Mouse (Mus musculus) liver, embryonic 14.5 days (tissue): ENCODE measurements around the gene Elfn1. TPM values are rescaled to one million over a fixed set of nuclear protein-coding genes. Genes with fewer than 3 reads are reported as not detected.
A peak's percentile ranks its signal among the peaks of the same experiment; 100 is the strongest.

Experiments used
- ATAC-seq: fragments of 200-750 bp; cut with Nextera tagmentation; 2 replicates; pipeline ENCODE4 v1.8.0; 2017; ENCODE audit warnings: moderate number of reproducible peaks, mild to moderate bottlenecking, moderate library complexity; ENCODE audit not compliant: insufficient read depth
- DNase-seq, 3 experiments: peaks; one replicate each; pipeline ENCODE4 v3.0.0-alpha.2; 2012 to 2013; ENCODE audit warnings: low read depth in 3 of 3, low spot score in 3 of 3
- H3K27ac ChIP-seq: fragments of 300-500 bp; sonication (generic); 2 replicates; pipeline ENCODE4 v1.5.1; 2014; ENCODE audit warnings: moderate library complexity, mild to moderate bottlenecking, control low read depth, inconsistent platforms
- H3K27me3 ChIP-seq: fragments of 300-500 bp; sonication (generic); 2 replicates; pipeline ENCODE4 v1.6.1; 2014; ENCODE audit warnings: mild to moderate bottlenecking, low read length, moderate library complexity; ENCODE audit not compliant: control insufficient read depth, insufficient read depth
- H3K36me3 ChIP-seq: fragments of 300-500 bp; sonication (generic); replicated peaks from 2 replicates; pipeline ENCODE4 v1.6.1; 2014; ENCODE audit warnings: low read depth; ENCODE audit not compliant: control insufficient read depth, insufficient read depth
- H3K4me1 ChIP-seq, 2 experiments: fragments of 200-500 bp in 1 of 2; fragments of 300-500 bp in 1 of 2; sonication (generic) in 1 of 2; replicated peaks; 2 replicates each; pipeline ENCODE4 v1.6.1; 2012 to 2014; ENCODE audit warnings: antibody characterized with exemption in 1 of 2, inconsistent platforms in 1 of 2, low read length in 1 of 2; ENCODE audit not compliant: control insufficient read depth in 2 of 2, insufficient read depth in 2 of 2
- H3K4me2 ChIP-seq: fragments of 300-500 bp; sonication (generic); 2 replicates; pipeline ENCODE4 v1.6.1; 2014; ENCODE audit warnings: low read depth, mild to moderate bottlenecking, control low read depth, moderate library complexity
- H3K4me3 ChIP-seq, 2 experiments: fragments of 200-500 bp in 1 of 2; fragments of 300-500 bp in 1 of 2; sonication (generic) in 1 of 2; 2 replicates each; pipeline ENCODE4 v1.5.1; 2012 to 2014; ENCODE audit warnings: low read depth in 2 of 2, low read length in 2 of 2, mild to moderate bottlenecking in 2 of 2, control low read depth in 1 of 2, inconsistent platforms in 1 of 2, moderate library complexity in 1 of 2; ENCODE audit not compliant: insufficient read depth in 1 of 2
- H3K9ac ChIP-seq: fragments of 300-500 bp; sonication (generic); replicated peaks from 2 replicates; pipeline ENCODE4 v1.6.1; 2014; ENCODE audit warnings: mild to moderate bottlenecking, control low read depth, moderate library complexity
- H3K9me3 ChIP-seq: fragments of 300-500 bp; sonication (generic); 2 replicates; pipeline ENCODE4 v1.6.1; 2016; ENCODE audit warnings: low read length, mixed read lengths; ENCODE audit not compliant: control insufficient read depth
- CTCF ChIP-seq: IDR thresholded peaks from 2 replicates; pipeline ENCODE4 v1.5.1; 2016; ENCODE audit warnings: antibody characterized with exemption, low read depth, control low read depth
- EP300 ChIP-seq: IDR thresholded peaks from 2 replicates; pipeline ENCODE4 v1.6.1; 2016; ENCODE audit warnings: antibody characterized with exemption, low read depth
- WGBS: fragments of 180-500 bp; shearing (Covaris S2); extraction: QIAGEN DNeasy Blood & Tissue Kit; methylation state at CpG from one replicate; pipeline ENCODE4 v1.1.7; 2014; ENCODE audit not compliant: insufficient replicate concordance; 5-methylcytosine and 5-hydroxymethylcytosine counted together
- polyA plus RNA-seq, 2 experiments: library from polyadenylated mRNA; depleted of rRNA in 1 of 2; stranded (reverse) in 1 of 2; unstranded in 1 of 2; fragments of >200 nt; fragmentation: Nextera tagmentation in 1 of 2; extraction: Ambion mirVana in 1 of 2; gene quantifications; 2 replicates each; pipeline versions ENCODE4 v1.2.1 to v1.2.3; 2012 to 2014

Gene Elfn1
- polyA plus RNA-seq, 2 experiments = 0.09 TPM; not detected in 1

GRCm38 (mm10) chr5:139965596-139965995, 57.9 kb downstream of the Elfn1 start:
- no peaks in the 10 kb centered on the region for H3K27me3 ChIP-seq
- no peaks in the 10 kb centered on the region for H3K9me3 ChIP-seq
- H3K4me2 ChIP-seq = no peak overlapping the region
- H3K4me3 ChIP-seq = no peak overlapping the region
- H3K4me1 ChIP-seq = no peaks in the 10 kb centered on the region
- H3K27ac ChIP-seq = no peak overlapping the region
- 72% methylated on average over 14 of the region's 14 CpGs for WGBS
- TF ChIP-seq EP300 (no peak), CTCF (no peak)
- ATAC-seq (no peak), DNase-seq (no peak)
- H3K36me3 ChIP-seq = no peaks in the 10 kb centered on the region
- H3K9ac ChIP-seq = no peak overlapping the region

- 61% methylated on average over 14 of the region's 14 CpGs for WGBS
- no peaks in the 10 kb centered on the region for H3K9me3 ChIP-seq
- H3K4me1 ChIP-seq = no peaks in the 10 kb centered on the region
- H3K4me2 ChIP-seq = no peak overlapping the region
- H3K36me3 ChIP-seq = no peaks in the 10 kb centered on the region
- H3K9ac ChIP-seq = no peak overlapping the region
- H3K27ac ChIP-seq = no peak overlapping the region
- ATAC-seq (no peak), DNase-seq (no peak)
- no peak overlapping the region for H3K4me3 ChIP-seq
- TF ChIP-seq CTCF (no peak), EP300 (no peak)
- H3K27me3 ChIP-seq = no peaks in the 10 kb centered on the region
Observed at GRCm38 (mm10) chr5:139969151-139969948, 61.6 kb downstream of the Elfn1 start.

GRCm38 (mm10) chr5:139970186-139970631, 62.5 kb downstream of the Elfn1 start:
- H3K4me3 ChIP-seq = no peak overlapping the region
- TF ChIP-seq EP300 = no peak
- peak; percentile 57 for TF ChIP-seq CTCF
- no peak for ATAC-seq
- no peak overlapping the region for H3K4me2 ChIP-seq
- H3K9ac ChIP-seq = no peak overlapping the region
- H3K36me3 ChIP-seq = no peaks in the 10 kb centered on the region
- H3K27me3 ChIP-seq = no peaks in the 10 kb centered on the region
- 49% methylated on average over 12 of the region's 12 CpGs for WGBS
- no peak overlapping the region for H3K27ac ChIP-seq
- H3K4me1 ChIP-seq = no peaks in the 10 kb centered on the region
- no peak for DNase-seq
- no peaks in the 10 kb centered on the region for H3K9me3 ChIP-seq

GRCm38 (mm10) chr5:139976584-139976983, 68.8 kb downstream of the Elfn1 start:
- H3K27me3 ChIP-seq = no peaks in the 10 kb centered on the region
- ATAC-seq (no peak), DNase-seq (no peak)
- no peaks in the 10 kb centered on the region for H3K4me1 ChIP-seq
- no peaks in the 10 kb centered on the region for H3K9me3 ChIP-seq
- no peaks in the 10 kb centered on the region for H3K36me3 ChIP-seq
- no peak overlapping the region for H3K4me2 ChIP-seq
- 48% methylated on average over 4 of the region's 4 CpGs for WGBS
- TF ChIP-seq CTCF (no peak), EP300 (no peak)
- no peak overlapping the region for H3K27ac ChIP-seq
- no peak overlapping the region for H3K4me3 ChIP-seq
- H3K9ac ChIP-seq = no peak overlapping the region

GRCm38 (mm10) chr5:139977476-139977875, 69.7 kb downstream of the Elfn1 start:
- Histone ChIP-seq H3K9me3 (no peaks in the 10 kb centered on the region), H3K27ac (no peak overlapping the region), H3K4me3 (no peak overlapping the region), H3K36me3 (no peaks in the 10 kb centered on the region), H3K4me1 (no peaks in the 10 kb centered on the region), H3K9ac (no peak overlapping the region), H3K27me3 (no peaks in the 10 kb centered on the region), H3K4me2 (no peak overlapping the region)
- TF ChIP-seq EP300 (no peak), CTCF (no peak)
- WGBS = 30% methylated on average over 8 of the region's 8 CpGs
- DNase-seq = no peak
- ATAC-seq = no peak
